Mouse (Mus musculus): ENCODE results near the gene Stc2. TPM values are rescaled to one million over a fixed set of nuclear protein-coding genes. Genes with fewer than 3 reads are reported as not detected.

Stc2 gene
- total RNA-seq (2022): 10 to 100 TPM in 1 of 4 experiments, 1 to 10 TPM in 3; 1.1 to 25.7 (median 4.5) TPM

DNA sequence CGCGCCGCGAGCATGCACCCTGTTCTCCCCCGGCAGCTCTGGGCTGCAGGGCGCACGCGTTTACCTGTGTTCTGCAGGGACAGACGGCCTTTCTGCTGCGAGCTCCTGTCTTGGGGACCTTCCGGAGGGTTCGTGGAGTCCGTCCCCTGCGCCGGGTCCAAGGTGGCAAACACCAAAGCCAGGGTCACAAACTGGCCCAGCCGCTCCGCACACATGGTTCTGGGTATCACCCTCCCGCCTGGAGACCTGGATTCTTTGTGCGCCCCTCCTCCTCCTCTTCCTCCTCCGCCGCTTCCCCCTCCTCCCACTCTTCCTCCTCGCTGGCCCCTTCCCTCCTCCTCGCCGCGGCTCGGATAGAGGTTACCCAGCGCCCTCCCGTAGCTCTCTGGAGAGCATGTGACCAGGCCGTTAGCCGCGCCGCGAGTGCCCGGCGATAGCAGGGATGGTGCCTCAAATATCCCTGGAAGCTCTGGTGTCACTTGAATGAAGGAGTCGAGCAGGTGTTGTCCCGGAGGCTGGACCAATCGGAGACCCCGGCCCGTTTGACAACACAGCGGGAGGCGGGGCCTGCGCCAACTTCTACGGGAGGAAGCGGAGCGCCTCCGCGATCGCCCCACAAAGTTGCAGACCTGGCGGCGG is at the start of gene Stc2:
Stc2 (minus strand) TSS at position 427 of the 639 bp plus-strand sequence.
- peak; percentile 65 to 87 for DNase-seq (ENCODE audit: low spot score in 2 of 2)

DNA sequence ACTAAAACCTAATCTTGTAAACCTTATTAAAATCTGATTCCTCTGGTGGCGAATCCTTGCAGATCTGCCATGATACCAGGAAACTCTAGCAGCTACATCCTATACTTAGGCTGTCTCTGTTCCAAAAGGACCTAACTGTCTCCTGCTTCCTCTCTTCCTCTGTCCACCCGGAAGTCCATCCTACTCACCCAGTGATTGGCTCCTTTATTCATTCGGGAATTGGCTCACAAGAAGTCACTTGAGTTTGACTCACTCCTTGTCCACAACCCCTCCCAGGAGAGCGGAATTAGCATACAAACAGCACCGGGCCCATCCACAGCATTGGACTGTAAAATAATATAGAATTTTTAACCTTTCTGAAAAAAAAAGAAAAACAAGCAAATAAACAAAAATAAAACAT is 47.2 kb upstream of the Stc2 start:
- DNase-seq (ENCODE audit: low spot score in 2 of 2): no peak

DNA sequence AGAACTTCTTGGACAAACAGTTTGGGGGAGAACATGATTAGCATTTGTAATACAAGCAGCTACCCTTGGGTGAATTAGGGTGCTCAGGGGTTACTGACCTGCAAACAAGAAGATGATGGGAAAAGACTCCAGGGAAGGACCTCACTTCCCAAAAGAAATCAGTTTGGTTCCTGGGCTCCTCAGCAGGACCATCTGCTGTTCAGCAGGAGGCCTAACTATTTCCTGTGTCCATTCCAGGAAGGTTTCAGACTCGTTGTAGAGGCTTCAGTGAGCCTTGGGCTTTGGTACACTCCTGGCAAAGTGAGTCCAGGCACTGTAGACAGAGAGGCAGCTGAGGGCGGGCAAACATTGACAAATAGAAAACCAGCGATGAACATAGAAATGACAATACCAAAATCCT is 42.5 kb upstream of the Stc2 start:
- no peak for DNase-seq (ENCODE audit: low spot score in 2 of 2)

DNA sequence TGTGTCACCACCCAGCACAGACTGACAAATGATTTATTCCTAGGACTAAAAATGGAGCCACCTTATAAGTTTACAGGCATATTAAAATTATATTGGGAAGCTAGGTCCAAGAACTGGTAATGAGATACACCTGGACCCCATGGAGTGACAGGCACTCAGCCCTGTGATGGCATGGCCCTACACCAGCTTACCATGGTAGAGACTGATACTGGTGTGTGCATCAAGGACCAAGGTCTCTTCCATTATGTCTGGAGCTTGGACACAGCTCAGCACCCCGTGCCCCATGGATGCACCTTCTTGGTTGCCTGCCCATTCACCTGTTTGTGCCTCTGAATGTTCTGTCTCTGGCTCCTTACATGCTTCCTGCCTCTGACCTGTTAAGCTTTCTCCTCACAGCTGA is 36.9 kb upstream of the Stc2 start:
- DNase-seq (ENCODE audit: low spot score in 2 of 2): no peak

DNA sequence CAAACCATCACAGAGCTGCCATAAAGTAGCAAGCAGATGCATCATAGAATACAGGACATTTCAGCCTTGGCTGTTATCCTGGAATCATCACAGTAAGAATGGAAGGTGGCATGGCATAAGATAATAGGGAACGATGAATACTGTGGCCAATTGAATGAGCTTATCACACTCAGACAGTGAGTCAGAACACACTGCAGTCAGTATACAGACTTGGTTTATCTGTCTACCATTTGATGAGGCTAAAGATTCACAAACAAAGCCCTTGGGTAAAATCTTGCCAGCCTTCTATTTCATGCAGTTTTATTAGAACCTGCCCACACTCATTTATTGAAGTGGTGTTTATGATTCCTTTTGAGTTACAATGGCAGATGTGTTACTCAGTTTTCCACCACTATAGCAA is 33.2 kb upstream of the Stc2 start:
- DNase-seq (ENCODE audit: low spot score in 2 of 2): no peak

DNA sequence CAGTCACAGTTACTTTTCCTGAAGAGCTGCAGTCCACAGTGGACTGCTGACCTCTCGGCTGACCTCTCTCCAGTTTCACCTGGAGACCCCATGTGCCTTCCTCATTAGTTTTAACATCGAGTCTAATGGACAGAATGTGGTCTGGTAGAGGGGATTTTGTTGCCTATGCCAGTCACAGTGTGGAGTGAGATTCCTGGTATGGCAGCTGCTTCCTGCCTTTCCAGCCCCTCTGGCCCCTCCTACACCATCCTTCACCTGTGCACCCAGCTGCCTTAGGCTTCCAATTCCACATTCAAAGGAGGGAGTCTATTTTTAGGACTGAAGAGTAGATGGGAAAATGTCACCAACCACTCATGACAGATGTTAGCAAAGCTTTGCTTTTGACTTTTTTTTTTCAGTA is 28.7 kb upstream of the Stc2 start:
- no peak for DNase-seq (ENCODE audit: low spot score in 2 of 2)

DNA sequence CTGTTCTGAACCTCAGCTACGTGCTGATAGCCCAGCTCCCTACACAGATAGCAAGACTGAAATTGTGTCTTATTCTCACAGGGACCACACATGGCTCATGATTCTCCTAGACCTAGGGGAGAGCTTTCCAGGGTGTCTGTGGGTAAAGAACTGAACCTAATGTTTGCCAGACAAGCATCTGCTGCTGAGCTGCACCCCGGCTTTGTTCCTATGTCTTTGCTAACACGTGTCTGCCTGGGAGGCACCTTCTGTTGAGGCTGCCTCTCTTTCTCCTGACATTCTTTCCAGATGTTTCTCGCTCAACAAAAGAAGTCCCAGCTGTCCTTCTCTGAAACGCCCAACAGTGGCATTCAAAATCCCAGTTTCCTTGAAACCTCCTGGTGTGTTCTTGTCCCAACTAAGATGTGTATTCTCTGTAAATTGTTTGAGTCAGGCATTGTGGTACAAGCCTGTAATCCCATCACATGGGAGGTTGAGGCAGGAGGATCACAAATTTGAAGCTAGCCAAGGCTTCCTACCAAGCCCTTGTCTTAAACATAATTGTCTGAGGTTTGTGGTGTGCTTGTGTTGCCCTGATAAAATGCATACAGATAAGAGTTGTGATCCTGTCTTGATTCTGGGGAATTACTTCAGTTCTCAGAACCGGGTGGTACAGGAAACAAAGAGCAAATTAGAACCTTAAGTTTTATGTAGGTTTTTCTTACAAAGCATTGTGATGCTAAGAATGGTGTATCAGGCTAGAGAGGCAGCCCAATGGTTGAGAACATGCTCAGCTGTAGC is 27.0 kb upstream of the Stc2 start:
- no peak for DNase-seq (ENCODE audit: low spot score in 2 of 2)

DNA sequence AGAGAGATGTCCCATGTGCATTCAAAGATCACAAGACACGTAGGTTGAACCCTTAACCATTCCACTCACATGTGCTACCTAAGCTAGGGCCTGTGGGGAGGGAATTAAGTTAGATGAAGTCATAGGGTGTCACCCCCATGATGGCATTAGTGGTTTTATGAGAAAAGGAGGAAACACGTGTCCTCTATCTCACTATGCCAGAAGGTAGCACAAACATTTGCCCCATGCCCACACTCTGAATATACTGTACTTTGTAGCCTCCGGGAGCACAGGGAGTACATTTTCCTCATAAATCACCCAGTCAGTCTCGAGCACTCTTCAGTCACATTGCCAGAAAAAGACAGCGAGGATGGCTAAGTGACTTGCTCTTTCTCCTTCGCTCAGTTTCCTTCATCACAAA is 24.2 kb upstream of the Stc2 start:
- no peak for DNase-seq (ENCODE audit: low spot score in 2 of 2)

DNA sequence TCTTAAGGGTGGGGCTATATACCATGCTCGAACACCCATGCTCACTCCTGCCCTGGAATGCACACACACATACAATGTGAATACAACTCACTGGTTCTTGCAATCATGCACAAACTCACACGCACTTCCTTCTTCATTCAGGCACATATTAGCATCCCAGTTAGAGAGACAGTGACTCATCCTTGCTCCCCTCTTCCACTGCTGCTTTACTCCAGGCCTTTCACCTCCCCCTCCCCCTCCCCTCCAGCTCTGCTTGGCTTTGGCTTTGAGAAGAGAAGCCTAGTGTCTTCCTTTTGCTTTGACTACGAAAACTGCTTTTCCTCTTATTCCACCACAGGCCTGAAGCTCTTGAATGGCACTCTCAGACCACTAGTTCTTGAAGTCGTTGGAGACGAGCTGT is 22.5 kb upstream of the Stc2 start:
- no peak for DNase-seq (ENCODE audit: low spot score in 2 of 2)

DNA sequence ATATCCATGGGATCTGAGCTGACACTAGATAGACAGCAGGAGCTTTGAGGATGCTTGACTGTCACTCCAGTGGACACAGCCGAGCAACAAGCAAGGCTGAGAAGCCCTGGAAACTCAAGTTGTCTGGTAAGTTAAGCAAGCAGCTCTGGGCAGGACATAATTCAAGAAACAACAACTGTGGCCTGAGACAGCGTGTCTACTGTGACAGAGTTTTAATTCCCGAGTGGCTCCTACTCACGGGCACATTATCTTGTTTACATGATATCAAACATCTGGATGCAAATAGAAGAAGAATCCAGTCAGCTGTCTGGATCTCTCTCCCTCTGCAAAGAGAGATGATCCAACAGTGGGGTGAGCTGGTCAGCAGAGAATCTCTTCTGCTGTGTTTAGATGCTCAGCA is 19.0 kb upstream of the Stc2 start:
- DNase-seq (ENCODE audit: low spot score in 2 of 2): no peak

DNA sequence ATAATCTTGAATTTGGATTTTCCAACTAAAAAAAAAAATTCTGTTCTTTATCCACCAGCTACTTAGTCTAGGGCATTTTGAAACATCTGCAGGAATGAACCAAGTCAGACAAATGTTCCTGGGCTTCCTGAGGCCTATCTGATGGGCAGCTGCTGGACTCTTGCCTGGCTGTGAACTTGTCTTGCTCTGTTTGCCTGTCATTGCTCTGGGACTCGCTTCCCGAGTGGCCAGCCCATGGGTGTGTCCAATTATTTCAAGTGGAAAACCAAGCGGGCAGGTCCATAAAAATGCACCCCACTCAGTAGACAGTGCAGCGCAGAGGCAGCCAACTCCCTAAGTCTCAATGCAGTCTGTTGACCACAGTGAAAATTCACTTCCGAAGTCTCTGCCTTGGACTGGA is 17.7 kb upstream of the Stc2 start:
- DNase-seq (ENCODE audit: low spot score in 2 of 2): no peak

DNA sequence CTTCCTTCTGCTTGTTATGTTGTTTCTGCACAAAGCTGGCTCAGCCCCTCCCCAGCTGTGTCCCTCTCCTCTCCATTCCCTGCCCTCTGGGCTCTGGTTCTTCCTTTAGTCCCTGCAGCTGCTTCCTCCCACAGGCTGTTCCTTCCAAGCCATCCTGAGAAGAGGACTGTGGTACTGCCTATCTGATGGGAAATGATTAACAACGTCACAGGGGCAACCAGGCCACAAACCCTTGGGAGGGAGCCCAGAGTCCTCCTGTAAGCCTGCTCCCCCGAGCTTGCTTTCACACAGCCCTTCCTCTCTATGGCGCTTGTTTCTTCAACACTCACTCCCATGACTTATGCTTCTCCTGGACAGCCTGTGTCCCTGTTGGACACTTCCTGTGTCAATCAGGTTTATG is 16.7 kb upstream of the Stc2 start:
- no peak for DNase-seq (ENCODE audit: low spot score in 2 of 2)

DNA sequence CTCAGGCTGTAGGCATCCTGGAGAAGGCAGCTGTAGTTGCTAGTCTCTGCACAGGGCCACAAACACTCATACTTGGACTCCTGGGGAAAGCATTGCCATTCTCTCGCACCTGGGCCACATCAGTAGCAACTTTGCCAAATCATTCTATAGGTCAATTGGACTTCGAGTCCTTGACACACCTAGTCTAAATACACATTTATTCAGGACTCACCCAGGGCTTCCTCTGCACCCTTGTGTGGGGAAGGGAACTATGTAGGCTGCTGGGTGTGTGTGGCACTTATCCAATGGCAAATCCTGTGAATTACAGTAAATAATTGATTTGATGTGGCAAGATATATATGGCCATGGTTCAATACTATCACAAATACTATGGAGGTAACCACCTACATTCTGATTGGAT is 14.1 kb upstream of the Stc2 start:
- no peak for DNase-seq (ENCODE audit: low spot score in 2 of 2)

DNA sequence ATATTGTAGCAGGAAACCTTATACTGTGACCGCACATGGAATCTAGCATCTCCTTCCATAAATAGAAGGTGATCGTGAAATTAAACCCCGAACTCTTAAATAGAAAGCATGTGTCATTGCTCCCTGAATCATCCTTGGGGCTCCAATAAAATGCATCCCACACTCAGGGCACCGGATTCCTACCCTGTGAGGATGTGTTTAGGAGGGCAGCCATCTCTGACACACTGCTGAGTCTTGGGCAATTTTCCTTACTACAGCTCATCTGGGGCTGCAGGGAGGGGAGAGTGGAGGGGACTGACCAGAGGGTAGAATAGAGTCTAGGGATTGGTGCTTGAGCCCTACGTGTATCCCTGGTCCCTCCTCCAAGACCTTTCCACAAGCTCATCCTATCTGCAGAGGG is 12.3 kb upstream of the Stc2 start:
- DNase-seq (ENCODE audit: low spot score in 2 of 2): no peak

DNA sequence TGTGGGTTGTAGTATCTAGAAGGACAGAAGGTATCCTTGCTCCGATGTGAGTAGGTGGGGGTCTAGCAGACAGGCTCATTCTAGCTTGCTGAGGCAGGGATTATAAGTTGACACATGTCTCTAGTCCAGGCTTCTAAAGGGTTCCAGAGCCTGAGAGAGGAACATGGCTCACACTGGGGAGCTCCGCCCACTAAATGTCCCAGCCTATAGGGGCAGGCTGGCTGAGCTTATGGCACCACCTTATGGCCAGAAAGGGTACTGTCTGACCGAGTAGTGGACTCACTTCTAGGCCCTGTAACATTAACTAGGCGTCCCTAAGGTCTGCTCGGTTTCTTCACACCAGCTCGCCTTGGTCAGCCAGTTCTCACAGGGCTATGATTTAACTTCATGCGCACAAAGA is 3.6 kb upstream of the Stc2 start:
- DNase-seq (ENCODE audit: low spot score in 2 of 2): peak; percentile 9 to 15

DNA sequence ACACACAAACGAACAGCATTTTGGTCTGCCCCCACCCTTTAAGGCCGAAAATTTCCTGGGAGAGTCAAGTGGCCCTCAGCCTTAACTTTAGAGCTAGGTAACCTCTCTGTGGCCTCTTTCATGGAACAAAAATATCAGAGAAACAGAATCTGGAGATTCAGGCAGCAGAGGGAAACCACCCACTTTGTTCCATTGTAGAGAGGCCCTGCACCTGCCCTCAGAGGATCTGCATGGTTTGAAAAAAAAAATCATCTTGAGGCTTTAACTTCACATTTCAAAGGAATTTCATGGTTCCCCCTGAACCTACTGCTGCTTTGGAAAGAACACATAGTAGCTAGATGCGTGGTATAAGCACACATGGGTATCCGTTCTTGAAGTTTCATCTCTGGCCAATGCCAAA is 2.3 kb upstream of the Stc2 start:
- no peak for DNase-seq (ENCODE audit: low spot score in 2 of 2)

DNA sequence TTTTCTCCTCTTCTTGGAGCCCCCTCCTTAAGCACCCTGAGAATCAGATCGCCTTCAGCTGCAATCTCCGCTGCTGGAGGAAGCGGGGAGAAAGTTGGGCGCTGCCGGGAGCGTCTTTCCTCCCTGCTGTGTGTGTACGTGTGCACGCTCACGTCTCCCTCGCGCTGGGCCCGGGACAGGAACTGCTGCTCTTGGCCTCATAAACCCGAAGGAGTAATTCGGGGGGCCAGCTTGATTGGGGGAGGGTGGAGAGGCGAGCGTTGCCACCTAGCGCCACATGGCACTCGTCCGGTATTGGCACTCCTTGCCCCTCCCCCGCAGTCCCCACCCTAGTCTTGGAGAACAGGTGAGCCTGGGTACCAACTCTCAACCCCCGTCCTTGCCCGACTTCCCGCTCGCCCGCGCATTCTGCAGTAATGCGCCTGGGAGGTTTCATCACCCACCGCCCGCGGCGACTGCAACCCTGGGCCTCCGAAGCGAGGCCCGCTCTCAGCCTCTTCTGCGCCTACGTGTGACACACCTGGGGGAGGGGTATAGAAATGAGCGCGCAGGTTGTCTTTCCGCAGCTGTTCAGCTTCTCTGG is 1.5 kb upstream of the Stc2 start:
- DNase-seq (ENCODE audit: low spot score in 2 of 2): no peak

DNA sequence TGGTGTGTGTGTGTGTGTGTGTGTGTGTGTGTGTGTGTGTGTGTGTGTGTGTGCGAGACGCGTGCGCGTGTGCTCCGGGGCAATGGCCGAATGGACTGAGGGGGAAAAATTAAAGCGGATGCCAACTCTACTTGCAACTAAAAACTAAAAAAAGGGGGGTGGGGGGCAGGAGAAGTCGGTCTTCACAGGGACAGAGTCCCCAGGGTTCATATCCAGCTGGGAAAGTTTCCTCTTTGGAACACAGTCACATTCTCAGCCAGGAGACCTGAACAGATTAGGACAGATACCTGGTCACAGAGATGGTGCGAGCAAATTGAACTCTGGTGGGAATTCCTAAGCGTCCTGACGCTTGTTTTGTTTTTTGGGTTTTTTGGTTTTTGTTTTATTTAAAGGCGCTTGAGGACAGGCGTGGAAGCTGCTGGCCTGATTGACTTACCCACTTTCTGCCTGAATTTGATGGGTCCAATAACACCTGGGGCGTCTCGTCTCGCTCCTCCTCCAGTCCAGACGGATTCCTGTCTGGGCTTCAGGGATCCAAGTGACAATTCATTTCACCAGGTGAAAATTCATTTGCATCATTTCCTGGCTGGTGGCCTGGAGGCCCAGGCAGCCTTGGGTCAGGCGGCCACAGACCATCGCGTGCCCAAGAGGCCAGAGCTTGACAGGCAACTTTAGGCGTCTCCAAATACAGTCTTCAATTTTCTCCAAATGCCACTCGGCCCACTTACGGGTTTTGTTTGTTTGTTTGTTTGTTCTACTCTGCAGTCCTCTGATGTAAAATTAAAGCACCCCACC is 759 bp upstream of the Stc2 start:
- DNase-seq (ENCODE audit: low spot score in 2 of 2): no peak

DNA sequence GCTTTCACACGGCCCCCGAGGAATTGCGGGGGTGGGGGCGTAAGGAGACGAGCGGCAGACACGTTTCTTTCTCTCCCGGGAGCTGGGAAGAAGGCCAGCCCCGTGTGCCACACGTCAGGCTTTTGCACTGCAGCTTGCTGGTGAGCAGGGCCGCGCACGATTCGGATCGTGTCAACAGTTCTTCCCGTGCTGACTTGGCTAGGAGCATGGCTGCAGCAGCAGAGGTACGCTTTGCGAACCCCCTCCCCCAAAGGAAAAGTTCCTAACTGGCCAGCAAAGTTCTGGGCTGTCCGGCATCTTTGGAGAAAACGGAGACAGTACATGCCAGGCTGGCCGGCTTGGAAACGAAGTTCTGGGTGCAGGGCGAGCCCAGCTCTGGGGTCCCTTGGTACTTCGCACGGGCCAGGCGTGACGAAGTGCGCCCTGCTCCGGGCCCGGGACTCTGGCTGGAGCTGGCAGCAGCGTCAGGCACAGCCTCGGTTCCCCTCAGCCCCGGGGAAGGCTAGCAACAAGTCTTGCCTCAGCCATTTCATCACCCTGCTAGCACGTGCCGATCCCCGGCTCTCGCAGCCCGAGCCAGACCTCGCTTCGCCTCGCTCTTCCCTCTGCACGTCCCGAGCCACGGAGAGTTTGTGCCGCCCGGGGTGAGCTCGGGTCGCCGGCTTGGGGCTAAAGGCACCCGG is 768 bp downstream of the Stc2 start:
- DNase-seq (ENCODE audit: low spot score in 2 of 2): peak; percentile 27 to 30

DNA sequence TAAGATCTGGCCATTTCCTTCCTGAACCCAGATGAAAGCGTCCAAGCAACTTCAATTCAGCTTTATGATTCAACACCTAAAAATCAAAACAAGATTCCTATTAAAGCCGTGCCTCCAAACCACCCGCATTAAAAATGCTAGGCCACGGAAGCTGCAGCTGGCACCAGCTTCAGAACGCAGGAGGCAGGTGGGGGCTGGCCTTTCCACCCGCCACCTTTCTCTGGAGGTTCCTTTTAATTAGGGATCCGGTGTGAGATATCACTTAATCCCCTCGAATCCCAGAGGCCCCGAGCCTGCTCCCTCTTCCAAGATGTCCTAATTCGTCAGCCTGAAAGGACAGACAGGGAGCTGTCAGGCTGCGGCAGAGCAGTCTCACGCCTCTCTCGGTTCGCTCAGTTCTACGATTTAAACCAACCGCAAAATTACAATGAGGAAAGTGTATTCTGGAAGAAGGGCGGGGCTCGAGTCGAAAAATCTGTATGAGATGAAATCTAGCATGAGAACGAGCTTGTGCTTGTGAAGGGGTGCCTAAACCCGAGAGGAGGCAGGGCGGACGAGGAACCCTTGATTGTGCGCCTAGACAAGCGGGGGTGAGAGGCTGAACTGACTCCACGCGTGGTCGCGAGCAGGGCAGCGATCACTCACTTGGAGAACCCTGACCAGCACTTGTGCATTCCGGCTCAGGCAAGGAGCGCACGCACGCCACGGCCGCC is 1.5 kb downstream of the Stc2 start:
- DNase-seq (ENCODE audit: low spot score in 2 of 2): no peak

DNA sequence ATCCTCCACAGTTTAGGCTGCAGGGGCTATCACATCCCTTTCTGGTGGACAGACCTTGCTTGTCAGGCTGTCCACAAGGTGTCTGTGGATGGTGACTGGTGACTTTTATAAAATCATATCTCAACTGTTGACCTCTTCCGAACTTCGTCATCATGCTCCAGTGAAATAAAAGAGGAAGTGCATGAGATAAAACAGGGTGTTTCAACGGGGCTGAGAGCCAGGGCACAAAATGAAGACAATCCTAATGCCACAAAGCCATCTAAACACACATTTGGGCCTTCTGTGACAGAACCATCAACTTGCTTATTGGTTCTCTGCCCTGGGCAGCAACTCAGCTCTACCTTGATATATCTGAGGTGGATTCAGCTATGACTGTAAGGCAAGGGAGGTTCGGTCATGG is 3.0 kb downstream of the Stc2 start:
- no peak for DNase-seq (ENCODE audit: low spot score in 2 of 2)
